Mouse (Mus musculus): ENCODE results near the gene Ppfibp1. TPM values are rescaled to one million over a fixed set of nuclear protein-coding genes. Genes with fewer than 3 reads are reported as not detected.

Gene Ppfibp1
- total and polyA plus RNA-seq, 3 experiments, result 23.4 to 28.2 (median 28.2) TPM

GRCm38 (mm10) chr6:146976446-146976845 lies 88.2 kb downstream of the Ppfibp1 start:
- in situ Hi-C loops (cut with MboI; ENCODE audit: low pct_ligation_motif_present, low pct_unique_long_range_greater_than_20kb, low sequenced_read_pairs), result loop anchor here (25.0 kb wide), 1 partner anchor 314 kb away; no protein-coding TSS in a partner anchor
- no peak overlapping the region for H3K4me2 ChIP-seq (ENCODE audit: insufficient read depth, low read depth, poor library complexity, severe bottlenecking)
- dilution Hi-C loops (cut with MboI; ENCODE audit: extremely low pct_ligation_motif_present, extremely low pct_unique_long_range_greater_than_20kb, low sequenced_read_pairs), result no loop called here
- no peak overlapping the region for H3K27ac ChIP-seq (ENCODE audit: insufficient read depth, low read depth)
- peaks cover 5 to 42% of the 10 kb centered on the region in 2 experiments for H3K36me3 ChIP-seq (replicated peaks in 1 of 2; ENCODE audit: control insufficient read depth in 1 of 2, insufficient read depth in 1 of 2, low read length in 1 of 2)
- DNase-seq (ENCODE audit: extremely low read depth), result no peak
- H3K9me3 ChIP-seq (replicated peaks; ENCODE audit: low read length), result no peaks in the 10 kb centered on the region
- H3K79me2 ChIP-seq (replicated peaks; ENCODE audit: control insufficient read depth, extremely low read depth, insufficient read depth, poor library complexity, severe bottlenecking), result no peaks in the 10 kb centered on the region
- H3K9ac ChIP-seq (ENCODE audit: insufficient read depth, low read depth), result no peak overlapping the region
- no peaks in the 10 kb centered on the region for H3K27me3 ChIP-seq (replicated peaks)
- TF ChIP-seq ZNF384 (IDR thresholded peaks at IDR 0.05; ENCODE audit: low read depth, low read length) (no peak), SIN3A (IDR thresholded peaks at IDR 0.05; ENCODE audit: low read length) (no peak), POLR2A (IDR thresholded peaks at IDR 0.05; ENCODE audit: low read depth, low read length) (no peak), JUN (IDR thresholded peaks at IDR 0.05; ENCODE audit: insufficient read depth, low read depth, low read length) (no peak), SMC3 (IDR thresholded peaks at IDR 0.05; ENCODE audit: low read depth, low read length) (no peak)
- H3K4me3 ChIP-seq (replicated peaks in 1 of 3; ENCODE audit: low read depth in 2 of 3, low read length in 2 of 3, poor library complexity in 1 of 3), result no peak overlapping the region
- H3K4me1 ChIP-seq (ENCODE audit: control insufficient read depth in 1 of 2, insufficient read depth in 2 of 2), result no peaks in the 10 kb centered on the region

- DNase-seq (ENCODE audit: extremely low read depth), result peak; percentile 29
- dilution Hi-C loops (cut with MboI; ENCODE audit: extremely low pct_ligation_motif_present, extremely low pct_unique_long_range_greater_than_20kb, low sequenced_read_pairs), result no loop called here
- Histone ChIP-seq H3K4me2 (ENCODE audit: insufficient read depth, low read depth, poor library complexity, severe bottlenecking) (no peak overlapping the region), H3K9ac (ENCODE audit: insufficient read depth, low read depth) (no peak overlapping the region), H3K9me3 (replicated peaks; ENCODE audit: low read length) (no peaks in the 10 kb centered on the region), H3K36me3 (replicated peaks in 1 of 2; ENCODE audit: control insufficient read depth in 1 of 2, insufficient read depth in 1 of 2, low read length in 1 of 2) (peaks cover 5 to 60% of the 10 kb centered on the region in 2 experiments), H3K27ac (ENCODE audit: insufficient read depth, low read depth) (no peak overlapping the region), H3K79me2 (replicated peaks; ENCODE audit: control insufficient read depth, extremely low read depth, insufficient read depth, poor library complexity, severe bottlenecking) (no peaks in the 10 kb centered on the region), H3K4me1 (ENCODE audit: control insufficient read depth in 1 of 2, insufficient read depth in 2 of 2) (no peaks in the 10 kb centered on the region), H3K4me3 (replicated peaks in 1 of 3; ENCODE audit: low read depth in 2 of 3, low read length in 2 of 3, poor library complexity in 1 of 3) (no peak overlapping the region), H3K27me3 (replicated peaks) (no peaks in the 10 kb centered on the region)
- TF ChIP-seq MYC (IDR thresholded peaks at IDR 0.05; ENCODE audit: low read depth, low read length) (no peak), ZNF384 (IDR thresholded peaks at IDR 0.05; ENCODE audit: low read depth, low read length) (no peak), POLR2A (IDR thresholded peaks at IDR 0.05; ENCODE audit: low read depth, low read length) (no peak), MAZ (IDR thresholded peaks at IDR 0.05; ENCODE audit: low read depth, low read length) (no peak), ETS1 (conservative IDR thresholded peaks at IDR 0.05; ENCODE audit: low read depth, low read length) (no peak), MAX (IDR thresholded peaks at IDR 0.05; ENCODE audit: low read length) (no peak), HCFC1 (IDR thresholded peaks at IDR 0.05; ENCODE audit: low read depth, low read length) (no peak), USF2 (conservative IDR thresholded peaks at IDR 0.05; ENCODE audit: low read depth, low read length) (no peak), CTCF (conservative IDR thresholded peaks at IDR 0.05 in 1 of 2, IDR thresholded peaks at IDR 0.05 in 1 of 2; ENCODE audit: low read depth in 2 of 2, low read length in 2 of 2) (peak; percentile 34 to 71; a peak in 2 of 4 replicates), E2F4 (IDR thresholded peaks at IDR 0.05; ENCODE audit: insufficient replicate concordance, low read depth, low read length) (no peak), GABPA (IDR thresholded peaks at IDR 0.05; ENCODE audit: insufficient replicate concordance, low read depth, low read length) (no peak), MXI1 (IDR thresholded peaks at IDR 0.05; ENCODE audit: low read depth, low read length) (no peak), RAD21 (IDR thresholded peaks at IDR 0.05; ENCODE audit: low read depth, low read length) (peak; percentile 59), SMC3 (IDR thresholded peaks at IDR 0.05; ENCODE audit: low read depth, low read length) (peak; percentile 77), NRF1 (IDR thresholded peaks at IDR 0.05; ENCODE audit: low read depth, low read length) (no peak)
- in situ Hi-C loops (cut with MboI; ENCODE audit: low pct_ligation_motif_present, low pct_unique_long_range_greater_than_20kb, low sequenced_read_pairs), result loop anchor here (25.0 kb wide), 1 partner anchor 316 kb away; no protein-coding TSS in a partner anchor
These were observed 90.4 kb downstream of the Ppfibp1 start for GRCm38 (mm10) chr6:146978691-146979114.
